Mouse (Mus musculus): ENCODE results near the gene Dmrtc1b.
"Not testable (repeated sequence)": the region's sequence is repeated elsewhere in the genome, so short reads cannot be mapped to it uniquely, and the experiment has no call there.

Dmrtc1b gene

GRCm38 (mm10) chrX:102707535-102707934 is at the start of gene Dmrtc1b, which contains the start of gene Gm9112:
TSS of gene Dmrtc1b (plus strand) at chrX:102707865.
TSS of gene Gm9112 (minus strand) at chrX:102707635.
- not testable (repeated sequence) for DNase-seq

- peak in 1 of 2 experiments; percentile 4 for DNase-seq
These were observed 47.0 kb upstream of the Dmrtc1b start for GRCm38 (mm10) chrX:102660712-102661111.

- DNase-seq, result no peak
These were observed 41.0 kb upstream of the Dmrtc1b start for GRCm38 (mm10) chrX:102666641-102667040.

GRCm38 (mm10) chrX:102684706-102685105 is 23.0 kb upstream of the Dmrtc1b start:
- not testable (repeated sequence) for DNase-seq

GRCm38 (mm10) chrX:102686872-102687271 is 20.8 kb upstream of the Dmrtc1b start, which contains the start of gene Gm3880:
TSS of gene Gm3880 (minus strand) at chrX:102686972.
- DNase-seq, result not testable (repeated sequence)

GRCm38 (mm10) chrX:102689252-102689651 is 18.4 kb upstream of the Dmrtc1b start:
- DNase-seq, result peak; percentile 46 to 59

- not testable (repeated sequence) for DNase-seq
These were observed 7.0 kb upstream of the Dmrtc1b start for GRCm38 (mm10) chrX:102700636-102701035.

GRCm38 (mm10) chrX:102724226-102724625 is 16.6 kb downstream of the Dmrtc1b start:
- DNase-seq, result peak; percentile 41 to 46
